Mouse (Mus musculus): ENCODE measurements around the gene Abcg1. TPM values are rescaled to one million over a fixed set of nuclear protein-coding genes. Genes with fewer than 3 reads are reported as not detected.

Gene Abcg1
- polyA plus RNA-seq, 1 experiment = 2.5 TPM

DNA sequence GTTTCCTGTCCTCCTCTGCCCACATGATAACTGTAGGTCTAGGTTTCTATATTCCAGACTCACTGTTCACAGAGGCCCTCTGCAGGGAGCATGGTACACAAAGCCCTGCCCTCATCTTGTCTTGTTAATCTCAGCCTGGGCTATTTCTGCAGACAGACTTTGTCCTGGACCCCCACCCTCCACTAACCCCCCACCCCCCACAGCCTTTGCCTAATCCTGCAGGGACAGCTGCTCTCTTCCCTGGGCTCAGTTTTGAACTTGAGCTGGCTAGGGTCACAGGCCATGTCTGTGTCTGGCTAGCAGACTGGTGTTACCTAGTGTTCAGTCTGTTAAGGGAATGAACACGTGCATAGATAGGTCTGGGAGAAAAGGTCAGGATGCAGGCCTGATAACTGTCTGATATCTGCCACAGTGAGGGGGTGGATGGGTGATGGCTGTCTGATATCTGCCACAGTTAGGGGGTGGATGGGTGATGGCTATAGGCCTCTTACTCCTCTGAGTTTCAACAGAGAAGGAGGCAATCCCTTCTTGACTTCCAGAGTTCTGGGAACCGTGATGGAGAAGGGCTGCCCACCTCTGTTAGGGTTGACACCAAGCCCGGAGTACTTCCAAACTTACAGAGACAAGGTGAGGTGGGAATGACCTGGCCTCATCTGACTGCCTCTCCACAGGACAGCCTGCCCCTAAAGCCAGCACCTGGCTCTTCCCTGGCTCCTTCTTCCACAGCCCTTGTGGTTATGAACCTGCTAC, 4.0 kb downstream of the Abcg1 start:
- Histone ChIP-seq H3K27me3 (ENCODE audit: control insufficient read depth, insufficient read depth, low read length) (peaks cover 12% of the 10 kb centered on the region), H3K36me3 (ENCODE audit: control insufficient read depth, insufficient read depth, low read length) (no peaks in the 10 kb centered on the region), H3K27ac (ENCODE audit: insufficient read depth, low read depth, low read length) (no peak overlapping the region), H3K4me1 (ENCODE audit: control insufficient read depth, insufficient read depth, insufficient read length, low read length) (peaks cover 4% of the 10 kb centered on the region; the same call in 1 of the 2 replicates), H3K4me3 (ENCODE audit: low read depth, low read length) (no peak overlapping the region)
- TF ChIP-seq POLR2A (IDR thresholded peaks at IDR 0.05; ENCODE audit: low read depth, low read length) (no peak), CTCF (IDR thresholded peaks at IDR 0.05; ENCODE audit: extremely low read depth, insufficient read length, insufficient replicate concordance, low read depth, low read length) (no peak)
- WGBS = 68% methylated on average over 3 of the region's 3 CpGs

DNA sequence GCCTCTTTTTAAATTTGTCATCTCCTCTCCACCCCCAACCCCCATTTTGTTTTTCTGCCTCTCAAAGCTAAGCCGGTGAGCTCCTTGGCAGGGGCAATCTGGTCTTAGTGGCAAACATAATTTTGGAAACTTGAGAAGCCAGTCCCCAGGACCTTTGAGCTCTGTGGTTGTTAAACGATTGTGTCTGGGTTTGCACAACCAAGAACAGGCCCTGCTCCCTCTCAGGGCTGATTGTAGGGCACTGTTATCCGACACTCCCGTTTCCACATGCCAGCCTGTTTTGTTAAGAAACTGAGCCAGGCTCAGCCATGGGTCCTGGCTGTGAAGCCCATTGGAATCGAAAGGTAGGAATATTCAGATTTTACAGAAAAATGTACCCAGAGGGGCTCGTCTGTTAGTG, 8.6 kb downstream of the Abcg1 start:
- no peak for TF ChIP-seq CTCF (IDR thresholded peaks at IDR 0.05; ENCODE audit: extremely low read depth, insufficient read length, insufficient replicate concordance, low read depth, low read length)
- no peak overlapping the region for H3K4me3 ChIP-seq (ENCODE audit: low read depth, low read length)
- H3K36me3 ChIP-seq (ENCODE audit: control insufficient read depth, insufficient read depth, low read length) = no peaks in the 10 kb centered on the region
- no peak overlapping the region for H3K27ac ChIP-seq (ENCODE audit: insufficient read depth, low read depth, low read length)
- no peaks in the 10 kb centered on the region for H3K4me1 ChIP-seq (ENCODE audit: control insufficient read depth, insufficient read depth, insufficient read length, low read length)
- no peaks in the 10 kb centered on the region for H3K27me3 ChIP-seq (ENCODE audit: control insufficient read depth, insufficient read depth, low read length)
- WGBS = 40% methylated on average over 6 of the region's 6 CpGs

DNA sequence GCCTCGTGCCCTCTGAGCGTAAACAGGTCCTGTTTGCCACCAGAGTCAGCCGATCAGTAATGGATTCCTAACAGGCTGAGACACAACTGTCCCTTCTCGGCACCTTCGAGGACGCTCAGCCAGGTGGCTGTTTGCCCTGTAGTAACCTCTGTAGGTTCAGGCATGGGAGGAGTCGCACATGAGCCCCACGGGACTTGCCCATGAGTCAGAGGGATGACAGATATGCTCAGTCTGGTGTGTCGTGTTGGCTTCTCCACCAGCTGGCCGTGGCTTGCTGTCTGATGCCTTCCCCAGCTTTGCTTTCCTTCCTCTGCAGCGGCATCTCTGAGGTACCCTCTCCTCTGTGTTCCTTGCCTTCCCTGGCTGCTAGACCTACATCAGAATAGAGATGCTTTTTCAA, 9.6 kb downstream of the Abcg1 start:
- WGBS = 28% methylated on average over 11 of the region's 11 CpGs
- Histone ChIP-seq H3K36me3 (ENCODE audit: control insufficient read depth, insufficient read depth, low read length) (no peaks in the 10 kb centered on the region), H3K4me1 (ENCODE audit: control insufficient read depth, insufficient read depth, insufficient read length, low read length) (no peaks in the 10 kb centered on the region), H3K4me3 (ENCODE audit: low read depth, low read length) (no peak overlapping the region), H3K27ac (ENCODE audit: insufficient read depth, low read depth, low read length) (no peak overlapping the region), H3K27me3 (ENCODE audit: control insufficient read depth, insufficient read depth, low read length) (no peaks in the 10 kb centered on the region)
- TF ChIP-seq CTCF (IDR thresholded peaks at IDR 0.05; ENCODE audit: extremely low read depth, insufficient read length, insufficient replicate concordance, low read depth, low read length) = no peak

DNA sequence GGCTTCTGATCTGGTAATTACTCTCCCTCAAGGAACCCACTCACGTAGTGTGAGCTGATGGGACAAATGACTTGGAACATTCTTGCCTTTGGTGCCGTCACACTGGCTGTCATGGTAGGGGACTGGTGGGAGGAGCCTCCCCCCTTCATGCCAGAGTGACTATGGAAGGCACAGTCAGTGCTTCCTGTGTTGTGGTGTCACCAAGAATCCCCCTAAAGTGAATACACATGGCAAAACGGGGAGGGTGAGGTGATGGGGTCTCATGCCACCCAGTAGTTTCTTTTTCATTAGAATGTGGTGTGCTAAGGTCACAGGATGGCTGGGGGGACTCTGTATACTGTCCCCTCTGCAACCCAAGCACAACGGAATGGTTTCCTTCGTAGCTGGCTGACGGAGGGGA, 11.6 kb downstream of the Abcg1 start:
- Histone ChIP-seq H3K27ac (ENCODE audit: insufficient read depth, low read depth, low read length) (no peak overlapping the region), H3K4me3 (ENCODE audit: low read depth, low read length) (no peak overlapping the region), H3K4me1 (ENCODE audit: control insufficient read depth, insufficient read depth, insufficient read length, low read length) (peaks cover 6% of the 10 kb centered on the region; the same call in 1 of the 2 replicates), H3K27me3 (ENCODE audit: control insufficient read depth, insufficient read depth, low read length) (no peaks in the 10 kb centered on the region), H3K36me3 (ENCODE audit: control insufficient read depth, insufficient read depth, low read length) (no peaks in the 10 kb centered on the region)
- TF ChIP-seq CTCF (IDR thresholded peaks at IDR 0.05; ENCODE audit: extremely low read depth, insufficient read length, insufficient replicate concordance, low read depth, low read length) (no peak), POLR2A (IDR thresholded peaks at IDR 0.05; ENCODE audit: low read depth, low read length) (no peak)
- WGBS = 84% methylated on average over 6 of the region's 6 CpGs

DNA sequence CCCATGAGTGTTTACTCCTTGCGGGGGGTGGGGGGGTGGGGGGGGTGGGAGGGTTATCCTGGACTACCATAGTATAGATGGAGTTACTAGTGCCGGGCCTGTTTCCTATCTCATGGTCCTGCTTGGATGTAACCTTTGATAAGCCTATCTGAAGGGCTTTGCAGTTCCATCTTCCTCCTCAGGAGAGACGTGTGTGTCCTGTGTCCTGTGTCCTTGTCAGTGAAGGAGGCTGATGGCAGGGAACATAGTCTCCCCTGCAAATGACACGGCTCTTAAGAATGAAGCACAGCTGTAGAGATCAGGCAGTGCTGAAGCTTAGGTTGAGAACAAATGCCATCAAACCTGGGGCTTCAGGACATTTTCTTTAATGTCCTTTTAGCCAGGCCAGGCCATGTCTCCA, 12.4 kb downstream of the Abcg1 start:
- 71% methylated on average over 4 of the region's 4 CpGs for WGBS
- TF ChIP-seq POLR2A (IDR thresholded peaks at IDR 0.05; ENCODE audit: low read depth, low read length) (no peak), CTCF (IDR thresholded peaks at IDR 0.05; ENCODE audit: extremely low read depth, insufficient read length, insufficient replicate concordance, low read depth, low read length) (no peak)
- no peak overlapping the region for H3K4me3 ChIP-seq (ENCODE audit: low read depth, low read length)
- no peaks in the 10 kb centered on the region for H3K27me3 ChIP-seq (ENCODE audit: control insufficient read depth, insufficient read depth, low read length)
- H3K27ac ChIP-seq (ENCODE audit: insufficient read depth, low read depth, low read length) = no peak overlapping the region
- H3K4me1 ChIP-seq (ENCODE audit: control insufficient read depth, insufficient read depth, insufficient read length, low read length) = peaks cover 6% of the 10 kb centered on the region; the same call in 1 of the 2 replicates
- no peaks in the 10 kb centered on the region for H3K36me3 ChIP-seq (ENCODE audit: control insufficient read depth, insufficient read depth, low read length)

DNA sequence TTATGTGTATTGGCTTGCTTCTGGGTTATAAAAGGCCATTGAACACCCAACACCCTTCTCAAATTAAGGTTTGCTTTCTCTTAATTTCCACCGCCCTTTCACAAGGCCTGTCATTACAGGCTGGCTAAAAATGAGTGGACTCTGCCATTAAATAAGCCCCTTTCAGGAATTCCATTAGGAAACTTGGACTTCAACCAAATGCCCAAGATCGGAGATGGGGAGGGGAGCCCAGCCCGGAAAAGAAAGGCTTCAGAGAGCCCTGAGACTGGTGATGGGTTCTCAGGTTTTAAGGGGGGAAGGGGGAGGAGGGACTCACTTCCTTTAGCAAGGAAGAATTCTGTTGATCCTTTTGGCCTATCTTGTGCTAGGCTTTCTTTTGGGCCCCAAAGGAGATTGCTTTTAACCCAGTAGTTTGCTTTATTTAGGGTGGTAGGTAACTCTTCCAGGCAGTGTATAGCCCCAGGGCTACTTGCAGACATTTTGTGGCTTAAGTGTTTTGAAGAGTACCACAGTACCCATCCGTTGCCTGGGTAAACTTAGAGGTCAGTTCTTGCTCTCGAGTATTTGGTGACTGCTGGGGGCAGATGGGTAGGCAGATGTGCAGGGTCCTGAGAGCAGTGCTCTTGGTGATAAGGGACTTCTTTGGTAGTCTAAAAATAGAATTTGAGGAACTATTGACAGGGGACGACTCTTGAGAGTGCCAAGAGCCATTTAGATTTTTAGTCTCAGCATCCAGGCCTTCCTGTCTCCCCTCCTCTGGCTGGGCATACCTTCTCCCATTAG, 13.1 kb downstream of the Abcg1 start:
- H3K36me3 ChIP-seq (ENCODE audit: control insufficient read depth, insufficient read depth, low read length) = no peaks in the 10 kb centered on the region
- TF ChIP-seq CTCF (IDR thresholded peaks at IDR 0.05; ENCODE audit: extremely low read depth, insufficient read length, insufficient replicate concordance, low read depth, low read length) (no peak), POLR2A (IDR thresholded peaks at IDR 0.05; ENCODE audit: low read depth, low read length) (no peak)
- H3K4me1 ChIP-seq (ENCODE audit: control insufficient read depth, insufficient read depth, insufficient read length, low read length) = peaks cover 8% of the 10 kb centered on the region
- H3K27me3 ChIP-seq (ENCODE audit: control insufficient read depth, insufficient read depth, low read length) = no peaks in the 10 kb centered on the region
- H3K27ac ChIP-seq (ENCODE audit: insufficient read depth, low read depth, low read length) = no peak overlapping the region
- H3K4me3 ChIP-seq (ENCODE audit: low read depth, low read length) = no peak overlapping the region
- WGBS = 70% methylated on average over 6 of the region's 6 CpGs
